Mouse (Mus musculus): ENCODE measurements around the gene Gapdh. TPM values are rescaled to one million over a fixed set of nuclear protein-coding genes. Genes with fewer than 3 reads are reported as not detected.

Gene Gapdh
- total and polyA plus RNA-seq, 3 experiments, result 3,109 to 30,061 (median 10,890) TPM

- DNase-seq (ENCODE audit: low spot score) (no peak), ATAC-seq (ENCODE audit: extremely low read depth, insufficient number of reproducible peaks, low FRiP score, poor library complexity, severe bottlenecking) (no peak)
- peaks cover 71% of the 10 kb centered on the region for H3K4me1 ChIP-seq (ENCODE audit: insufficient read depth, low read depth, low read length)
- H3K27me3 ChIP-seq (ENCODE audit: insufficient read depth, low read length), result no peaks in the 10 kb centered on the region
- TF ChIP-seq POLR2AphosphoS5 (IDR thresholded peaks at IDR 0.05; ENCODE audit: insufficient replicate concordance, low read depth, low read length), result no peak
- no peak for TF ChIP-seq GATA2 (IDR thresholded peaks at IDR 0.05; ENCODE audit: borderline replicate concordance, low read depth, low read length)
- no peak for TF ChIP-seq TAL1 (conservative IDR thresholded peaks at IDR 0.05; ENCODE audit: low read depth, low read length)
- peaks cover 92% of the 10 kb centered on the region for H3K36me3 ChIP-seq (replicated peaks)
- H3K9me3 ChIP-seq (replicated peaks), result no peaks in the 10 kb centered on the region
- H3K4me3 ChIP-seq (ENCODE audit: low read depth, low read length), result no peak overlapping the region
These were observed 12.6 kb downstream of the Gapdh start for GRCm38 (mm10) chr6:125153682-125154081.

GRCm38 (mm10) chr6:125153018-125153389 is 13.3 kb downstream of the Gapdh start:
- DNase-seq (ENCODE audit: low spot score), result no peak
- Histone ChIP-seq H3K4me3 (ENCODE audit: low read depth, low read length) (peak overlapping the region; percentile 64; the same call in 1 of the 2 replicates), H3K9me3 (replicated peaks) (no peaks in the 10 kb centered on the region), H3K27me3 (ENCODE audit: insufficient read depth, low read length) (no peaks in the 10 kb centered on the region), H3K36me3 (replicated peaks) (peaks cover 95% of the 10 kb centered on the region), H3K4me1 (ENCODE audit: insufficient read depth, low read depth, low read length) (peaks cover 76% of the 10 kb centered on the region)
- ATAC-seq (ENCODE audit: extremely low read depth, insufficient number of reproducible peaks, low FRiP score, poor library complexity, severe bottlenecking), result no peak
- no peak for TF ChIP-seq POLR2AphosphoS5 (IDR thresholded peaks at IDR 0.05; ENCODE audit: insufficient replicate concordance, low read depth, low read length)
- TF ChIP-seq GATA2 (IDR thresholded peaks at IDR 0.05; ENCODE audit: borderline replicate concordance, low read depth, low read length), result no peak
- no peak for TF ChIP-seq GATA1 (IDR thresholded peaks at IDR 0.05; ENCODE audit: borderline replicate concordance, low read length)
- no peak for TF ChIP-seq CTCF (IDR thresholded peaks at IDR 0.05; ENCODE audit: low read depth, low read length)
- no peak for TF ChIP-seq TAL1 (conservative IDR thresholded peaks at IDR 0.05; ENCODE audit: low read depth, low read length)

GRCm38 (mm10) chr6:125152212-125153017 is 13.9 kb downstream of the Gapdh start:
- peak; percentile 35 for DNase-seq (ENCODE audit: low spot score)
- H3K27me3 ChIP-seq (ENCODE audit: insufficient read depth, low read length), result no peaks in the 10 kb centered on the region
- H3K4me3 ChIP-seq (ENCODE audit: low read depth, low read length), result peak overlapping the region; percentile 64; the same call in 1 of the 2 replicates
- peaks cover 80% of the 10 kb centered on the region for H3K4me1 ChIP-seq (ENCODE audit: insufficient read depth, low read depth, low read length)
- peaks cover 95% of the 10 kb centered on the region for H3K36me3 ChIP-seq (replicated peaks)
- no peak for TF ChIP-seq CTCF (IDR thresholded peaks at IDR 0.05; ENCODE audit: low read depth, low read length)
- no peak for TF ChIP-seq GATA2 (IDR thresholded peaks at IDR 0.05; ENCODE audit: borderline replicate concordance, low read depth, low read length)
- no peak for TF ChIP-seq POLR2AphosphoS5 (IDR thresholded peaks at IDR 0.05; ENCODE audit: insufficient replicate concordance, low read depth, low read length)
- no peak for TF ChIP-seq TAL1 (conservative IDR thresholded peaks at IDR 0.05; ENCODE audit: low read depth, low read length)
- TF ChIP-seq GATA1 (IDR thresholded peaks at IDR 0.05; ENCODE audit: borderline replicate concordance, low read length), result no peak
- ATAC-seq (ENCODE audit: extremely low read depth, insufficient number of reproducible peaks, low FRiP score, poor library complexity, severe bottlenecking), result peak; percentile 69
- no peaks in the 10 kb centered on the region for H3K9me3 ChIP-seq (replicated peaks)

- no peaks in the 10 kb centered on the region for H3K9me3 ChIP-seq (replicated peaks)
- peaks cover 87% of the 10 kb centered on the region for H3K36me3 ChIP-seq (replicated peaks)
- no peak for ATAC-seq (ENCODE audit: extremely low read depth, insufficient number of reproducible peaks, low FRiP score, poor library complexity, severe bottlenecking)
- H3K4me3 ChIP-seq (ENCODE audit: low read depth, low read length), result no peak overlapping the region
- no peaks in the 10 kb centered on the region for H3K27me3 ChIP-seq (ENCODE audit: insufficient read depth, low read length)
- peaks cover 83% of the 10 kb centered on the region for H3K4me1 ChIP-seq (ENCODE audit: insufficient read depth, low read depth, low read length)
- DNase-seq (ENCODE audit: low spot score), result no peak
- TF ChIP-seq GATA1 (IDR thresholded peaks at IDR 0.05; ENCODE audit: borderline replicate concordance, low read length), result no peak
- no peak for TF ChIP-seq TAL1 (conservative IDR thresholded peaks at IDR 0.05; ENCODE audit: low read depth, low read length)
- no peak for TF ChIP-seq POLR2AphosphoS5 (IDR thresholded peaks at IDR 0.05; ENCODE audit: insufficient replicate concordance, low read depth, low read length)
- TF ChIP-seq GATA2 (IDR thresholded peaks at IDR 0.05; ENCODE audit: borderline replicate concordance, low read depth, low read length), result no peak
- TF ChIP-seq CTCF (IDR thresholded peaks at IDR 0.05; ENCODE audit: low read depth, low read length), result no peak
These were observed 16.7 kb downstream of the Gapdh start for GRCm38 (mm10) chr6:125149569-125149950.

GRCm38 (mm10) chr6:125148926-125149568 is 17.2 kb downstream of the Gapdh start:
- ATAC-seq (ENCODE audit: extremely low read depth, insufficient number of reproducible peaks, low FRiP score, poor library complexity, severe bottlenecking) (no peak), DNase-seq (ENCODE audit: low spot score) (no peak)
- H3K4me1 ChIP-seq (ENCODE audit: insufficient read depth, low read depth, low read length), result peaks cover 88% of the 10 kb centered on the region
- H3K4me3 ChIP-seq (ENCODE audit: low read depth, low read length), result peak overlapping the region; percentile 40; the same call in 1 of the 2 replicates
- H3K9me3 ChIP-seq (replicated peaks), result no peaks in the 10 kb centered on the region
- no peaks in the 10 kb centered on the region for H3K27me3 ChIP-seq (ENCODE audit: insufficient read depth, low read length)
- peaks cover 88% of the 10 kb centered on the region for H3K36me3 ChIP-seq (replicated peaks)
- TF ChIP-seq CTCF (IDR thresholded peaks at IDR 0.05; ENCODE audit: low read depth, low read length), result no peak
- TF ChIP-seq GATA2 (IDR thresholded peaks at IDR 0.05; ENCODE audit: borderline replicate concordance, low read depth, low read length), result no peak
- no peak for TF ChIP-seq POLR2AphosphoS5 (IDR thresholded peaks at IDR 0.05; ENCODE audit: insufficient replicate concordance, low read depth, low read length)
- TF ChIP-seq TAL1 (conservative IDR thresholded peaks at IDR 0.05; ENCODE audit: low read depth, low read length), result no peak
- no peak for TF ChIP-seq GATA1 (IDR thresholded peaks at IDR 0.05; ENCODE audit: borderline replicate concordance, low read length)

- H3K27me3 ChIP-seq (ENCODE audit: insufficient read depth, low read length), result no peaks in the 10 kb centered on the region
- peak overlapping the region; percentile 40; the same call in 1 of the 2 replicates for H3K4me3 ChIP-seq (ENCODE audit: low read depth, low read length)
- H3K9me3 ChIP-seq (replicated peaks), result no peaks in the 10 kb centered on the region
- DNase-seq (ENCODE audit: low spot score) (no peak), ATAC-seq (ENCODE audit: extremely low read depth, insufficient number of reproducible peaks, low FRiP score, poor library complexity, severe bottlenecking) (no peak)
- H3K4me1 ChIP-seq (ENCODE audit: insufficient read depth, low read depth, low read length), result peaks cover 88% of the 10 kb centered on the region
- H3K36me3 ChIP-seq (replicated peaks), result peaks cover 88% of the 10 kb centered on the region
- TF ChIP-seq TAL1 (conservative IDR thresholded peaks at IDR 0.05; ENCODE audit: low read depth, low read length), result no peak
- no peak for TF ChIP-seq GATA2 (IDR thresholded peaks at IDR 0.05; ENCODE audit: borderline replicate concordance, low read depth, low read length)
- TF ChIP-seq POLR2AphosphoS5 (IDR thresholded peaks at IDR 0.05; ENCODE audit: insufficient replicate concordance, low read depth, low read length), result no peak
- TF ChIP-seq GATA1 (IDR thresholded peaks at IDR 0.05; ENCODE audit: borderline replicate concordance, low read length), result no peak
- no peak for TF ChIP-seq CTCF (IDR thresholded peaks at IDR 0.05; ENCODE audit: low read depth, low read length)
These were observed 17.9 kb downstream of the Gapdh start for GRCm38 (mm10) chr6:125148251-125148925.
